Mouse (Mus musculus): ENCODE measurements at regions not wholly inside any gene's neighbourhood (a gene's known extent, or its start where the extent isn't known, plus 50 kb on each side); places are given as distances from the start of the nearest gene placed in this dataset.
"Not testable (repeated sequence)": the region's sequence is repeated elsewhere in the genome, so short reads cannot be mapped to it uniquely, and the experiment has no call there.

- H3K27ac ChIP-seq (replicated peaks); ATAC-seq (ENCODE audit: low FRiP score, low read depth); H3K27me3 ChIP-seq; H3K9me3 ChIP-seq; H3K4me2 ChIP-seq (replicated peaks); H3K4me1 ChIP-seq; H3K9ac ChIP-seq (replicated peaks); H3K4me3 ChIP-seq; H3K36me3 ChIP-seq: not testable (repeated sequence)
- WGBS, result 91% methylated on average over 11 of the region's 11 CpGs
Measured at GRCm38 (mm10) chr5:3141841-3142240, 199.4 kb upstream of the Cdk6 start.

GRCm38 (mm10) chr5:3146544-3147295 is 194.6 kb upstream of the Cdk6 start:
- peak; percentile 77 for ATAC-seq (ENCODE audit: low FRiP score, low read depth)

GRCm38 (mm10) chr5:3149886-3150285 is 191.4 kb upstream of the Cdk6 start:
- not testable (repeated sequence) for H3K27ac ChIP-seq (replicated peaks); H3K4me2 ChIP-seq (replicated peaks); H3K4me1 ChIP-seq; ATAC-seq (ENCODE audit: low FRiP score, low read depth); H3K36me3 ChIP-seq; H3K9me3 ChIP-seq; H3K4me3 ChIP-seq; H3K9ac ChIP-seq (replicated peaks); H3K27me3 ChIP-seq
- 30% methylated on average over 5 of the region's 5 CpGs for WGBS

More at GRCm38 (mm10) chr5:3146544-3147295, 194.6 kb upstream of the Cdk6 start:
- H3K4me2 ChIP-seq (replicated peaks); H3K27ac ChIP-seq (replicated peaks); H3K4me1 ChIP-seq; H3K9ac ChIP-seq (replicated peaks); H3K4me3 ChIP-seq; H3K9me3 ChIP-seq; H3K27me3 ChIP-seq; H3K36me3 ChIP-seq: not testable (repeated sequence)
- WGBS, result 50% methylated on average over 10 of the region's 11 CpGs

- not testable (repeated sequence) for H3K9me3 ChIP-seq; H3K36me3 ChIP-seq; H3K9ac ChIP-seq (replicated peaks); H3K4me2 ChIP-seq (replicated peaks); H3K4me3 ChIP-seq; H3K4me1 ChIP-seq; H3K27me3 ChIP-seq; ATAC-seq (ENCODE audit: low FRiP score, low read depth)
- H3K27ac ChIP-seq (replicated peaks), result 0 out of 2 replicates have a peak overlapping the region, but pooled peaks have one; percentile 25
- WGBS, result 33% methylated on average over 4 of the region's 4 CpGs
Measured at GRCm38 (mm10) chr5:3150766-3151165, 190.5 kb upstream of the Cdk6 start.

GRCm38 (mm10) chr5:3151534-3152148 is 189.6 kb upstream of the Cdk6 start:
- not testable (repeated sequence) for H3K4me3 ChIP-seq; H3K4me1 ChIP-seq; H3K27me3 ChIP-seq; H3K36me3 ChIP-seq; H3K9me3 ChIP-seq; H3K9ac ChIP-seq (replicated peaks)
- Histone ChIP-seq H3K4me2 (replicated peaks) (peak overlapping the region; percentile 59), H3K27ac (replicated peaks) (peak overlapping the region; percentile 80)
- ATAC-seq (ENCODE audit: low FRiP score, low read depth), result peak; percentile 42; the same call in 1 of the 2 replicates
- WGBS, result 2% methylated on average over 12 of the region's 12 CpGs

GRCm38 (mm10) chr5:3152149-3152865 is 189.0 kb upstream of the Cdk6 start:
- not testable (repeated sequence) for H3K9me3 ChIP-seq, H3K27me3 ChIP-seq, H3K36me3 ChIP-seq, H3K4me1 ChIP-seq
- Histone ChIP-seq H3K4me2 (replicated peaks) (peak overlapping the region; percentile 59), H3K4me3 (peak overlapping the region; percentile 34), H3K27ac (replicated peaks) (peak overlapping the region; percentile 80), H3K9ac (replicated peaks) (0 out of 2 replicates have a peak overlapping the region, but pooled peaks have one; percentile 20)
- 23% methylated on average over 26 of the region's 26 CpGs for WGBS
- peak; percentile 87 for ATAC-seq (ENCODE audit: low FRiP score, low read depth)

- 95% methylated on average over 2 of the region's 2 CpGs for WGBS
- not testable (repeated sequence) for H3K9ac ChIP-seq (replicated peaks); H3K27ac ChIP-seq (replicated peaks); H3K27me3 ChIP-seq; H3K9me3 ChIP-seq; H3K36me3 ChIP-seq; H3K4me2 ChIP-seq (replicated peaks); H3K4me1 ChIP-seq; H3K4me3 ChIP-seq; ATAC-seq (ENCODE audit: low FRiP score, low read depth)
Measured at GRCm38 (mm10) chr5:3165511-3165910, 175.8 kb upstream of the Cdk6 start.

- not testable (repeated sequence) for H3K27me3 ChIP-seq; H3K4me2 ChIP-seq (replicated peaks); H3K27ac ChIP-seq (replicated peaks); ATAC-seq (ENCODE audit: low FRiP score, low read depth); H3K36me3 ChIP-seq; H3K4me1 ChIP-seq; H3K9me3 ChIP-seq; H3K4me3 ChIP-seq; H3K9ac ChIP-seq (replicated peaks)
- WGBS, result 76% methylated on average over 2 of the region's 2 CpGs
Measured at GRCm38 (mm10) chr5:3166496-3166895, 174.8 kb upstream of the Cdk6 start.

- not testable (repeated sequence) for ATAC-seq (ENCODE audit: low FRiP score, low read depth); H3K9ac ChIP-seq (replicated peaks); H3K9me3 ChIP-seq; H3K4me1 ChIP-seq; H3K27me3 ChIP-seq; H3K4me2 ChIP-seq (replicated peaks); H3K27ac ChIP-seq (replicated peaks); H3K36me3 ChIP-seq; H3K4me3 ChIP-seq
- 88% methylated on average over 13 of the region's 13 CpGs for WGBS
Measured at GRCm38 (mm10) chr5:3193592-3193991, 147.7 kb upstream of the Cdk6 start.

- Histone ChIP-seq H3K27me3 (no peaks in the 10 kb centered on the region), H3K9me3 (no peaks in the 10 kb centered on the region), H3K27ac (replicated peaks) (no peak overlapping the region), H3K36me3 (no peaks in the 10 kb centered on the region), H3K4me2 (replicated peaks) (no peak overlapping the region), H3K4me1 (no peaks in the 10 kb centered on the region), H3K9ac (replicated peaks) (no peak overlapping the region), H3K4me3 (no peak overlapping the region)
- ATAC-seq (ENCODE audit: low FRiP score, low read depth), result no peak
- WGBS, result 73% methylated on average over 16 of the region's 16 CpGs
Measured at GRCm38 (mm10) chr5:3197952-3198841, 143.1 kb upstream of the Cdk6 start.

GRCm38 (mm10) chr5:3198869-3199550 is 142.3 kb upstream of the Cdk6 start:
- H3K36me3 ChIP-seq; H3K4me1 ChIP-seq; H3K9me3 ChIP-seq; ATAC-seq (ENCODE audit: low FRiP score, low read depth); H3K9ac ChIP-seq (replicated peaks); H3K27me3 ChIP-seq; H3K4me2 ChIP-seq (replicated peaks); H3K4me3 ChIP-seq; H3K27ac ChIP-seq (replicated peaks): not testable (repeated sequence)
- WGBS, result 86% methylated on average over 7 of the region's 7 CpGs
